In the genomic region with DNA sequence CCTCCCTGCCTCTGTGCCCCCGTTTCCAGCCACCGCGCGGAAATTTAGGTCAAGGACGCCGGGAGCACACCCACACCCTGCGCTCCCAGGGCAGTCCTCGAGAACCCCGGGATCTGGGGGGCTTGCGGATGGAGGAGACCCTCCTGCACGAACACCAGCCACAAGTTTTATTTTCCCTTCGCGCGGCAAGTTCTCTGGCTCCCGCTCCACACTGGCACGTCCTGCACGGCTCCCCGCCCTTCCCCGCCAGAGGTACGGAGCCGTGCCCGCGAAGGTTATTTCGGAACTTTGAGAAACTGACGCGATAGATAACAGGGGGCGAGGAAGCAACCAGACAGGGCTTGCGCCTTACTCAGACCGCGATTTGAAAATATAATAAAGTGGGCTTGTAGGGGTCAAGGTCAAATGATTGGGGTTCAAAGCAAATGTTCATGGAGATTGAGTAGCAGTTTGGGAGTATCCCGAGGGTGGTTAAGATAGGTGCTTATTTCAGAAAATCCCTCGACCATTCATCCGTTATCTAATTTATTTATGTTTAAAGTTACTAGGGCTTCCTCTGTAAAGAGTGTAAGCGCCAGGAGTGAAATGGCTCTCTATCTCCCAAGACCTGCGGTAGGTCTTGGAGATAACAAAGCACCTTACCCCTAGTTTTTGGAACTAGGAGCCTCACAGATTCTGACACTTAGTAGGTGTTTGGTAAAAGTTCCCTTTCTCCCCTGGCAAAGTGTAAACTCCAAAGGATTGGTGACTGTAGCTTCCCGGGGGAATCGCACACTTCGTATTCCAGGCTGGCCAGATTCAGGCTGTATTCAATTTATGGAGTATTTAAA, we compare ENCODE assay signal across 8 mouse cellular contexts. TPM values are rescaled to one million over a fixed set of nuclear protein-coding genes. Genes with fewer than 3 reads are reported as not detected.
A peak's percentile ranks its signal among the peaks of the same experiment; 100 is the strongest.
DNase-seq lines count a peak whose midpoint lies in the region; ATAC-seq and TF ChIP-seq lines count a peak whose summit lies in the region.

No protein-coding gene starts in this region.

- H3K27ac ChIP-seq in kidney, embryonic 16.5 days (ENCODE audit: low read length), result peak overlapping the region; percentile 96
- peak overlapping the region; percentile 80 for H3K27ac ChIP-seq in MEL (ENCODE audit: control insufficient read depth, low read depth, low read length)

- peaks cover 44% of the 10 kb centered on the region for H3K4me1 ChIP-seq in kidney, embryonic 16.5 days (ENCODE audit: insufficient read depth, low read length)
- H3K4me1 ChIP-seq in MEL (ENCODE audit: control insufficient read depth in 1 of 2, insufficient read depth in 2 of 2, low read length in 2 of 2), result peaks cover 10 to 18% of the 10 kb centered on the region in 2 experiments
- peaks cover 43% of the 10 kb centered on the region for H3K4me1 ChIP-seq in erythroblast, embryonic 14.5 days (ENCODE audit: control insufficient read depth)

- no peaks in the 10 kb centered on the region for H3K9me3 ChIP-seq in kidney, embryonic 16.5 days (ENCODE audit: low read length)
- H3K9me3 ChIP-seq in MEL (replicated peaks; ENCODE audit: insufficient read depth, low read length), result no peaks in the 10 kb centered on the region
- H3K9me3 ChIP-seq in erythroblast, embryonic 14.5 days (ENCODE audit: control insufficient read depth, low read length), result no peaks in the 10 kb centered on the region

- H3K4me3 ChIP-seq in kidney, embryonic 16.5 days (ENCODE audit: low read length), result peak overlapping the region; percentile 90
- peak overlapping the region; percentile 63 to 80 for H3K4me3 ChIP-seq in MEL (ENCODE audit: control insufficient read depth in 1 of 2, insufficient read depth in 1 of 2, low read depth in 2 of 2, low read length in 2 of 2)
- H3K4me3 ChIP-seq in erythroblast, embryonic 14.5 days (replicated peaks), result peak overlapping the region; percentile 91

- DNase-seq in kidney, postnatal 14 days, result no peak
- DNase-seq in MEL (ENCODE audit: low read depth, low spot score), result peak; percentile 90
- peak; percentile 74 for DNase-seq in induced T-regulatory cell, adult 2 months (ENCODE audit: low read depth)
- no peak for DNase-seq in layer of hippocampus, postnatal 10 days (ENCODE audit: low spot score in 2 of 2)
- DNase-seq in gastrocnemius, postnatal 4 days (ENCODE audit: low spot score in 2 of 2), result no peak

- H3K9ac ChIP-seq in kidney, embryonic 16.5 days (replicated peaks; ENCODE audit: low read length), result peak overlapping the region; percentile 99
- peak overlapping the region; percentile 85 for H3K9ac ChIP-seq in MEL (ENCODE audit: control insufficient read depth, low read depth, low read length, poor library complexity, severe bottlenecking)

- peaks cover 14% of the 10 kb centered on the region for H3K79me2 ChIP-seq in MEL (ENCODE audit: control insufficient read depth, insufficient read depth, low read length, poor library complexity)

- peak; percentile 50 to 66; a peak in 3 of 4 replicates for TF ChIP-seq POLR2A in MEL (IDR thresholded peaks at IDR 0.05; ENCODE audit: control insufficient read depth in 1 of 2, insufficient read depth in 1 of 2, low read depth in 1 of 2, low read length in 2 of 2, poor library complexity in 1 of 2)

- no peak for TF ChIP-seq RAD21 in MEL (IDR thresholded peaks at IDR 0.05; ENCODE audit: low read depth, low read length)

- H3K27me3 ChIP-seq in kidney, embryonic 16.5 days (ENCODE audit: insufficient read depth, low read length), result no peaks in the 10 kb centered on the region
- H3K27me3 ChIP-seq in MEL (ENCODE audit: control insufficient read depth in 1 of 2, insufficient read depth in 2 of 2, low read length in 2 of 2), result no peaks in the 10 kb centered on the region
- no peaks in the 10 kb centered on the region for H3K27me3 ChIP-seq in erythroblast, embryonic 14.5 days (ENCODE audit: control insufficient read depth)

- TF ChIP-seq EP300 in MEL (IDR thresholded peaks at IDR 0.05; ENCODE audit: low read depth in 1 of 2, low read length in 2 of 2), result peak; percentile 28 to 64; a peak in 3 of 4 replicates

- no peaks in the 10 kb centered on the region for H3K36me3 ChIP-seq in kidney, embryonic 16.5 days (ENCODE audit: insufficient read depth, low read length)
- peaks cover 0 to 22% of the 10 kb centered on the region in 2 experiments; a peak in 2 of 4 replicates for H3K36me3 ChIP-seq in MEL (ENCODE audit: control insufficient read depth in 1 of 2, insufficient read depth in 2 of 2, low read length in 2 of 2)
- no peaks in the 10 kb centered on the region for H3K36me3 ChIP-seq in erythroblast, embryonic 14.5 days (ENCODE audit: control insufficient read depth)

- no peak for TF ChIP-seq CTCF in MEL (IDR thresholded peaks at IDR 0.05 in 2 of 3, conservative IDR thresholded peaks at IDR 0.05 in 1 of 3; ENCODE audit: control insufficient read depth in 1 of 3, insufficient read depth in 1 of 3, low read depth in 2 of 3, low read length in 3 of 3, poor library complexity in 1 of 3, severe bottlenecking in 1 of 3)

- 8% methylated on average over 36 of the region's 38 CpGs for WGBS in kidney, embryonic 16.5 days

- ATAC-seq in kidney, embryonic 16.5 days (ENCODE audit: low FRiP score, low TSS enrichment), result peak; percentile 39
- peak; percentile 47 for ATAC-seq in megakaryocyte progenitor cell, adult 5-6 weeks (replicated peaks; ENCODE audit: poor library complexity)

- peak overlapping the region; percentile 78 for H3K4me2 ChIP-seq in kidney, embryonic 16.5 days (replicated peaks; ENCODE audit: low read depth, low read length)

TF ChIP-seq in MEL, 35 proteins besides CTCF, POLR2A, EP300 and RAD21 (continues in another document):
- TF ChIP-seq TBP (IDR thresholded peaks at IDR 0.05; ENCODE audit: low read depth, low read length) (peak; percentile 37), SMC3 (IDR thresholded peaks at IDR 0.05; ENCODE audit: low read depth, low read length) (no peak), MYB (IDR thresholded peaks at IDR 0.05; ENCODE audit: low read depth, low read length) (no peak), UBTF (IDR thresholded peaks at IDR 0.05; ENCODE audit: borderline replicate concordance, insufficient read depth, low read depth, low read length) (no peak), CHD2 (IDR thresholded peaks at IDR 0.05; ENCODE audit: low read length) (no peak), SIN3A (IDR thresholded peaks at IDR 0.05; ENCODE audit: low read length) (peak; percentile 38), KAT2A (conservative IDR thresholded peaks at IDR 0.05; ENCODE audit: low read depth, low read length) (no peak), POLR2AphosphoS2 (IDR thresholded peaks at IDR 0.05; ENCODE audit: low read length) (no peak), JUND (IDR thresholded peaks at IDR 0.05; ENCODE audit: low read depth, low read length) (no peak), BHLHE40 (IDR thresholded peaks at IDR 0.05; ENCODE audit: borderline replicate concordance, low read depth, low read length) (no peak), MXI1 (IDR thresholded peaks at IDR 0.05; ENCODE audit: low read depth, low read length) (peak; percentile 65), ELF1 (IDR thresholded peaks at IDR 0.05; ENCODE audit: low read depth, low read length) (no peak), CHD1 (IDR thresholded peaks at IDR 0.05; ENCODE audit: low read depth, low read length) (no peak), MYC (IDR thresholded peaks at IDR 0.05; ENCODE audit: low read depth, low read length) (no peak), MAX (IDR thresholded peaks at IDR 0.05; ENCODE audit: low read length) (no peak), TCF12 (IDR thresholded peaks at IDR 0.05; ENCODE audit: low read depth, low read length) (no peak; the same call in 1 of the 2 replicates), USF1 (IDR thresholded peaks at IDR 0.05; ENCODE audit: low read depth, low read length) (no peak), GABPA (IDR thresholded peaks at IDR 0.05; ENCODE audit: low read depth, low read length) (no peak), NELFE (IDR thresholded peaks at IDR 0.05; ENCODE audit: low read depth, low read length) (no peak), TAL1 (IDR thresholded peaks at IDR 0.05; ENCODE audit: low read length) (no peak), E2F4 (IDR thresholded peaks at IDR 0.05; ENCODE audit: borderline replicate concordance, low read depth, low read length) (no peak), ZKSCAN1 (IDR thresholded peaks at IDR 0.05; ENCODE audit: low read depth, low read length) (peak; percentile 96), NRF1 (IDR thresholded peaks at IDR 0.05; ENCODE audit: insufficient read depth, low read depth, low read length, poor library complexity, severe bottlenecking) (no peak), ZNF384 (IDR thresholded peaks at IDR 0.05; ENCODE audit: low read depth, low read length) (no peak), MAFK (IDR thresholded peaks at IDR 0.05; ENCODE audit: borderline replicate concordance, low read depth, low read length) (no peak), GATA1 (IDR thresholded peaks at IDR 0.05; ENCODE audit: low read depth, low read length) (peak; percentile 69; the same call in 1 of the 2 replicates), ETS1 (IDR thresholded peaks at IDR 0.05; ENCODE audit: low read depth, low read length) (peak; percentile 53), MEF2A (IDR thresholded peaks at IDR 0.05; ENCODE audit: extremely low read depth, insufficient replicate concordance, low read depth, low read length, poor library complexity, severe bottlenecking) (no peak), RCOR1 (IDR thresholded peaks at IDR 0.05; ENCODE audit: low read depth, low read length) (peak; percentile 52), ZC3H11A (IDR thresholded peaks at IDR 0.05; ENCODE audit: low read depth, low read length) (no peak), POLR2AphosphoS5 (IDR thresholded peaks at IDR 0.05; ENCODE audit: borderline replicate concordance, low read depth, low read length) (no peak), MAZ (IDR thresholded peaks at IDR 0.05; ENCODE audit: low read depth, low read length) (0 out of 2 replicates have a peak, but pooled peaks have one; percentile 20), ZMIZ1 (IDR thresholded peaks at IDR 0.05; ENCODE audit: low read depth, low read length) (no peak), HCFC1 (IDR thresholded peaks at IDR 0.05; ENCODE audit: low read depth, low read length) (no peak)

RNA-seq across cellular contexts. Expression of a gene that starts 0.7 kb away (rescaled TPM):
- 24.3 and 30.0 TPM in 2 replicates for polyA plus RNA-seq in kidney, embryonic 16.5 days (2015; fragmentation: Nextera tagmentation; extraction: Ambion mirVana)
- total RNA-seq in MEL (2012; rRNA removed), result 27.5 and 29.7 TPM in 2 replicates
- 10 to 100 TPM in 1 of 2 experiments, not detected in 1; 16.2 TPM for polyA plus RNA-seq in MEL (2012; ENCODE audit: insufficient read depth in 1 of 2, insufficient read length in 2 of 2, low read depth in 1 of 2, low replicate concordance in 2 of 2, missing spikeins in 1 of 2)
- polyA plus RNA-seq in erythroblast, embryonic 14.5 days (2012), result 0.41 and 0.45 TPM in 2 replicates
- total RNA-seq in megakaryocyte progenitor cell, adult 5-6 weeks (2015), result 28.2 and 35.4 TPM in 2 replicates
- 46.6 and 86.4 TPM in 2 replicates for total RNA-seq in megakaryocyte progenitor cell, adult 5-6 weeks (2017)
- 10 to 100 TPM; 97.4 to 97.6 TPM for total RNA-seq in layer of hippocampus, postnatal 10 days (2021)
- total RNA-seq in gastrocnemius, postnatal 4 days (2021), result 100 to 1,000 TPM; 225 to 240 TPM

Comparison
In these comparisons a context has a peak if more than half of its experiments do, and no peak if none do; other contexts are left out.
1. DNase-seq: peak in MEL (single experiment) and induced T-regulatory cell, adult 2 months (single experiment); none in kidney, postnatal 14 days (single experiment), layer of hippocampus, postnatal 10 days (0 of 2) and gastrocnemius, postnatal 4 days (0 of 2).
2. Peak in every context shown above with its lines, with median percentiles within 50 percentile points of each other: H3K4me3 ChIP-seq.